Mouse (Mus musculus): Measurements from ENCODE around the gene Baiap2l1. TPM values are rescaled to one million over a fixed set of nuclear protein-coding genes. Genes with fewer than 3 reads are reported as not detected.
A peak's percentile ranks its signal among the peaks of the same experiment; 100 is the strongest.
"Not testable (repeated sequence)": the region's sequence is repeated elsewhere in the genome, so short reads cannot be mapped to it uniquely, and the experiment has no call there.

Baiap2l1 gene
- polyA plus RNA-seq, 1 experiment from 2014 or later: 13.2 TPM

- Histone ChIP-seq H3K9me3 (ENCODE audit: control insufficient read depth, low read length) (no peaks in the 10 kb centered on the region), H3K4me1 (ENCODE audit: control insufficient read depth, insufficient read depth, low read length) (peaks cover 16% of the 10 kb centered on the region), H3K27me3 (ENCODE audit: control insufficient read depth, insufficient read depth, low read length) (no peaks in the 10 kb centered on the region), H3K36me3 (ENCODE audit: control insufficient read depth, insufficient read depth, low read length) (no peaks in the 10 kb centered on the region), H3K4me2 (replicated peaks; ENCODE audit: low read depth, low read length) (peak overlapping the region; percentile 75), H3K4me3 (ENCODE audit: low read length) (peak overlapping the region; percentile 70), H3K27ac (ENCODE audit: low read depth, low read length) (peak overlapping the region; percentile 52), H3K9ac (ENCODE audit: low read depth, low read length) (no peak overlapping the region)
- no peak for ATAC-seq (ENCODE audit: low FRiP score, low TSS enrichment)
- WGBS: 4% methylated on average over 10 of the region's 10 CpGs
Observed at GRCm38 (mm10) chr5:144358592-144358917, 643 bp upstream of the Baiap2l1 start.

GRCm38 (mm10) chr5:144357551-144357880, 396 bp downstream of the Baiap2l1 start:
- under 1% methylated on average over 27 of the region's 27 CpGs for WGBS
- H3K4me2 ChIP-seq (replicated peaks; ENCODE audit: low read depth, low read length): peak overlapping the region; percentile 75
- peak overlapping the region; percentile 70 for H3K4me3 ChIP-seq (ENCODE audit: low read length)
- H3K27me3 ChIP-seq (ENCODE audit: control insufficient read depth, insufficient read depth, low read length): no peaks in the 10 kb centered on the region
- H3K36me3 ChIP-seq (ENCODE audit: control insufficient read depth, insufficient read depth, low read length): no peaks in the 10 kb centered on the region
- ATAC-seq (ENCODE audit: low FRiP score, low TSS enrichment): no peak
- peak overlapping the region; percentile 75 for H3K27ac ChIP-seq (ENCODE audit: low read depth, low read length)
- peaks cover 16% of the 10 kb centered on the region for H3K4me1 ChIP-seq (ENCODE audit: control insufficient read depth, insufficient read depth, low read length)
- no peaks in the 10 kb centered on the region for H3K9me3 ChIP-seq (ENCODE audit: control insufficient read depth, low read length)
- H3K9ac ChIP-seq (ENCODE audit: low read depth, low read length): peak overlapping the region; percentile 63

DNA sequence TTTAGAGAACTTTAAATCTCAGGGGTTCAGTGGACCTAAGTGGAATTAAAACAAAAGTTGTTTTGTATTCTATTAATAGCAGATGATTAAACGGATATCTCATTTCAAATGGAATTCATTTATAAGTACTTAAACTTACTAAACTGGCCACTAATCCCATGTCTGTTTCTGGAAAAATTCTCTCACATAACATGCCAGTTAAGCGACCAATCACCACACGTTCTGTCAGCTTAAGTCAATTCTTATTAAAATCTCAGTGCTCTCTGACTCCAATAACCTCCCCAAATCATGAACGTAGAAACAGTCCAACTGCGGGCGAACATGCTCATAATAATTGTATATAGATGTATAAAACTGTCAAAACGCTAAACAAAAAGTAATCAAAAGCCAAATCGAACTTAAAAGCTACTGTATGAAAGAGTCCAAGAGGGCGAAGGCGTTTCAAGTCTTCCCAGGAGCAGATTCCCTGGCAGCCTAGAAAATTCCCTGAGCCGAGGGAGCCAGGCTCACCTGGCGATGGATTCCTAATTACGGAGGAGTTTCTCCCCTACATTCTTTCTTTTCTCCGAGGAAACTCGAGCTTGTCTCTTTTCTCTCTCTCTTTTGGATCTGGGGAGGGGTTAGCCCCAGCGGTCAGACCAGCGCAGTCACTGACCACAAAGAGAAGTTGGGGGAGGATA, 996 bp downstream of the Baiap2l1 start:
- WGBS: 8% methylated on average over 17 of the region's 17 CpGs
- no peak for ATAC-seq (ENCODE audit: low FRiP score, low TSS enrichment)
- Histone ChIP-seq H3K27ac (ENCODE audit: low read depth, low read length) (peak overlapping the region; percentile 75; the same call in 1 of the 2 replicates), H3K36me3 (ENCODE audit: control insufficient read depth, insufficient read depth, low read length) (no peaks in the 10 kb centered on the region), H3K27me3 (ENCODE audit: control insufficient read depth, insufficient read depth, low read length) (no peaks in the 10 kb centered on the region), H3K4me2 (replicated peaks; ENCODE audit: low read depth, low read length) (peak overlapping the region; percentile 75), H3K9me3 (ENCODE audit: control insufficient read depth, low read length) (no peaks in the 10 kb centered on the region), H3K9ac (ENCODE audit: low read depth, low read length) (peak overlapping the region; percentile 63; the same call in 1 of the 2 replicates), H3K4me3 (ENCODE audit: low read length) (peak overlapping the region; percentile 70), H3K4me1 (ENCODE audit: control insufficient read depth, insufficient read depth, low read length) (peaks cover 16% of the 10 kb centered on the region)

GRCm38 (mm10) chr5:144352250-144353047, 5.5 kb downstream of the Baiap2l1 start:
- ATAC-seq (ENCODE audit: low FRiP score, low TSS enrichment): no peak
- H3K9ac ChIP-seq (ENCODE audit: low read depth, low read length): no peak overlapping the region
- no peaks in the 10 kb centered on the region for H3K36me3 ChIP-seq (ENCODE audit: control insufficient read depth, insufficient read depth, low read length)
- H3K4me1 ChIP-seq (ENCODE audit: control insufficient read depth, insufficient read depth, low read length): 0 out of 2 replicates have a peak, but pooled peaks cover 3% of the 10 kb centered on the region
- no peak overlapping the region for H3K27ac ChIP-seq (ENCODE audit: low read depth, low read length)
- H3K4me2 ChIP-seq (replicated peaks; ENCODE audit: low read depth, low read length): no peak overlapping the region
- 86% methylated on average over 9 of the region's 9 CpGs for WGBS
- H3K4me3 ChIP-seq (ENCODE audit: low read length): no peak overlapping the region
- no peaks in the 10 kb centered on the region for H3K27me3 ChIP-seq (ENCODE audit: control insufficient read depth, insufficient read depth, low read length)
- no peaks in the 10 kb centered on the region for H3K9me3 ChIP-seq (ENCODE audit: control insufficient read depth, low read length)

GRCm38 (mm10) chr5:144351185-144351584, 6.7 kb downstream of the Baiap2l1 start:
- Histone ChIP-seq H3K27ac (ENCODE audit: low read depth, low read length) (no peak overlapping the region), H3K27me3 (ENCODE audit: control insufficient read depth, insufficient read depth, low read length) (no peaks in the 10 kb centered on the region), H3K4me1 (ENCODE audit: control insufficient read depth, insufficient read depth, low read length) (0 out of 2 replicates have a peak, but pooled peaks cover 2% of the 10 kb centered on the region), H3K9me3 (ENCODE audit: control insufficient read depth, low read length) (no peaks in the 10 kb centered on the region), H3K4me3 (ENCODE audit: low read length) (no peak overlapping the region), H3K9ac (ENCODE audit: low read depth, low read length) (no peak overlapping the region), H3K4me2 (replicated peaks; ENCODE audit: low read depth, low read length) (no peak overlapping the region), H3K36me3 (ENCODE audit: control insufficient read depth, insufficient read depth, low read length) (no peaks in the 10 kb centered on the region)
- ATAC-seq (ENCODE audit: low FRiP score, low TSS enrichment): no peak
- WGBS: 22% methylated on average over 8 of the region's 8 CpGs

GRCm38 (mm10) chr5:144344592-144344991, 13.3 kb downstream of the Baiap2l1 start:
- Histone ChIP-seq H3K4me3 (ENCODE audit: low read length) (no peak overlapping the region), H3K4me2 (replicated peaks; ENCODE audit: low read depth, low read length) (no peak overlapping the region), H3K27ac (ENCODE audit: low read depth, low read length) (no peak overlapping the region), H3K4me1 (ENCODE audit: control insufficient read depth, insufficient read depth, low read length) (no peaks in the 10 kb centered on the region), H3K9me3 (ENCODE audit: control insufficient read depth, low read length) (no peaks in the 10 kb centered on the region), H3K36me3 (ENCODE audit: control insufficient read depth, insufficient read depth, low read length) (no peaks in the 10 kb centered on the region), H3K9ac (ENCODE audit: low read depth, low read length) (no peak overlapping the region), H3K27me3 (ENCODE audit: control insufficient read depth, insufficient read depth, low read length) (no peaks in the 10 kb centered on the region)
- no peak for ATAC-seq (ENCODE audit: low FRiP score, low TSS enrichment)
- WGBS: 89% methylated on average over 6 of the region's 6 CpGs

DNA sequence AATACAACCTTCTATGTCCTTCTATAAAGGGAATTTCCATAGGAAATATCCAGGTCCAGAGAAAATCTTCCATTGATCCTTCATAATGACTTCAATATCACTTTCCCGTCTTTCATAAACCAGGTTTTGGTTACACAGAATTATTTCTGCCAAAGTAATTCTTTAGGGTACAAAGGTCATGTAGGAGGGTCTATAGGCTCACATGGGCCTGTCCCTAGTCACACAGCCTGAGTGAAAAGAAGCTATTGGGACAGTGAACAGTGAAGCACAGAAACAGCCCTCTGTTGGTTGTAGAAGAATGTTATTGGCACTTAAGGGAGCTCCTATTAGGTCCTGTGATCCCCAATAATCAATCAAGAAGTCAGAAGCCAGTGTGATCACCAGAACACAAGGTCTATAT, 16.8 kb downstream of the Baiap2l1 start:
- WGBS: 85% methylated on average over 1 of the region's 1 CpGs
- Histone ChIP-seq H3K4me2 (replicated peaks; ENCODE audit: low read depth, low read length) (no peak overlapping the region), H3K36me3 (ENCODE audit: control insufficient read depth, insufficient read depth, low read length) (no peaks in the 10 kb centered on the region), H3K4me1 (ENCODE audit: control insufficient read depth, insufficient read depth, low read length) (peaks cover 7% of the 10 kb centered on the region; the same call in 1 of the 2 replicates), H3K9me3 (ENCODE audit: control insufficient read depth, low read length) (no peaks in the 10 kb centered on the region), H3K9ac (ENCODE audit: low read depth, low read length) (no peak overlapping the region), H3K4me3 (ENCODE audit: low read length) (no peak overlapping the region), H3K27ac (ENCODE audit: low read depth, low read length) (no peak overlapping the region), H3K27me3 (ENCODE audit: control insufficient read depth, insufficient read depth, low read length) (no peaks in the 10 kb centered on the region)
- ATAC-seq (ENCODE audit: low FRiP score, low TSS enrichment): no peak

DNA sequence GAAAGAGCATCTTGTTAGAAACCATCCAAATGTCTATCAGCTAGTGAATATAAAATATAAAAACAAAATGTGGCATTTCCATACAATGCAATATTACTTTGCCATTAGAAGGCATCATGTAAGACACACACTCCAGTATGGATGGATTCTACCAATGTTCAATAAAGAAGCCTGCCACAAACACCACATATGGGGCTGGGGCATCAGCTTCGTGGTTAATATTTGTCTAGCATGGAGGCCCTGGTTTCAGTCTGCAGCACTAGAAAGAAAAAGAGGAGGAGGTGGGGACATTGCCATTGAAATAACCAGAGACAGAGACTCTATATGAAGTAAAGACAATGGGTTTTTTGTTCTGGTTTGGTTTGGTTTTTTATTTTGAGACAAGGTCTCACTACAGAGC, 19.1 kb downstream of the Baiap2l1 start:
- peaks cover 7% of the 10 kb centered on the region; the same call in 1 of the 2 replicates for H3K4me1 ChIP-seq (ENCODE audit: control insufficient read depth, insufficient read depth, low read length)
- H3K4me3 ChIP-seq (ENCODE audit: low read length): no peak overlapping the region
- no peaks in the 10 kb centered on the region for H3K9me3 ChIP-seq (ENCODE audit: control insufficient read depth, low read length)
- H3K27ac ChIP-seq (ENCODE audit: low read depth, low read length): no peak overlapping the region
- ATAC-seq (ENCODE audit: low FRiP score, low TSS enrichment): no peak
- H3K9ac ChIP-seq (ENCODE audit: low read depth, low read length): no peak overlapping the region
- no peaks in the 10 kb centered on the region for H3K36me3 ChIP-seq (ENCODE audit: control insufficient read depth, insufficient read depth, low read length)
- WGBS: 47% methylated on average over 1 of the region's 1 CpGs
- no peaks in the 10 kb centered on the region for H3K27me3 ChIP-seq (ENCODE audit: control insufficient read depth, insufficient read depth, low read length)
- H3K4me2 ChIP-seq (replicated peaks; ENCODE audit: low read depth, low read length): no peak overlapping the region

DNA sequence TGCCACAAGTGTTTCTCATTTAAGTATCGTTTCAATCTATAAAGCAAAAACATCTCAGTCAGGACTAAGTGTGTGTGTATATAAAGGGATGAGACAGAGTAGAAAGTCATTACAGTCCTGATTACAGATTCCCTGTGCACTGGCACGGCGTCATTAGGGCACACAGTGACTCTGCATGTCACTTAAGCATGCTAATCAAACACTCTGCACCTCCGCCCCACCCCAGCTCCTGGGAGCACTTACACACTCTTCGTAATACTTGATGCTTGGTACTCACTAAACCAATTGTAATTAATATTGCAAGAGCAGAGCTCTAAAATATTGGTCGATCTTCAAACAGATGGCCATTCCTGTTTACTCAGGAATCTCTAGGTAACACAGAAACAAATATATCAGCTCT, 22.6 kb downstream of the Baiap2l1 start:
- ATAC-seq (ENCODE audit: low FRiP score, low TSS enrichment): not testable (repeated sequence)
- WGBS: 85% methylated on average over 6 of the region's 6 CpGs

More for the DNA sequence above, 22.6 kb downstream of the Baiap2l1 start:
- H3K9ac ChIP-seq (ENCODE audit: low read depth, low read length); H3K4me3 ChIP-seq (ENCODE audit: low read length); H3K4me2 ChIP-seq (replicated peaks; ENCODE audit: low read depth, low read length); H3K9me3 ChIP-seq (ENCODE audit: control insufficient read depth, low read length); H3K4me1 ChIP-seq (ENCODE audit: control insufficient read depth, insufficient read depth, low read length); H3K27me3 ChIP-seq (ENCODE audit: control insufficient read depth, insufficient read depth, low read length); H3K36me3 ChIP-seq (ENCODE audit: control insufficient read depth, insufficient read depth, low read length); H3K27ac ChIP-seq (ENCODE audit: low read depth, low read length): not testable (repeated sequence)

Measured in kidney, embryonic 14.5 days (tissue).